Mouse (Mus musculus) limb, embryonic 12.5 days (tissue): Measurements from ENCODE around the gene Hnrnpc. TPM values are rescaled to one million over a fixed set of nuclear protein-coding genes. Genes with fewer than 3 reads are reported as not detected.
"Not testable (repeated sequence)": the region's sequence is repeated elsewhere in the genome, so short reads cannot be mapped to it uniquely, and the experiment has no call there.

Experiments used
- ATAC-seq: fragments of 200-750 bp; cut with Nextera tagmentation; 2 replicates; pipeline ENCODE4 v1.8.0; 2017; ENCODE audit warnings: low read depth, moderate TSS enrichment; ENCODE audit not compliant: insufficient number of reproducible peaks, insufficient read depth, low FRiP score, low TSS enrichment
- H3K27ac ChIP-seq: fragments of 300-500 bp; sonication (generic); 2 replicates; pipeline ENCODE4 v1.5.1; 2016; ENCODE audit warnings: mild to moderate bottlenecking, moderate library complexity
- H3K27me3 ChIP-seq: fragments of 300-500 bp; sonication (generic); 2 replicates; pipeline ENCODE4 v1.6.1; 2016; ENCODE audit warnings: mild to moderate bottlenecking, moderate library complexity
- H3K36me3 ChIP-seq: fragments of 300-500 bp; sonication (generic); 2 replicates; pipeline ENCODE4 v1.6.1; 2016; ENCODE audit warnings: mild to moderate bottlenecking, moderate library complexity
- H3K4me1 ChIP-seq: fragments of 300-500 bp; sonication (generic); replicated peaks from 2 replicates; pipeline ENCODE4 v1.6.1; 2016
- H3K4me2 ChIP-seq: fragments of 300-500 bp; sonication (generic); 2 replicates; pipeline ENCODE4 v1.6.1; 2016; ENCODE audit warnings: mild to moderate bottlenecking, moderate library complexity
- H3K4me3 ChIP-seq: fragments of 300-500 bp; sonication (generic); replicated peaks from 2 replicates; pipeline ENCODE4 v1.5.1; 2016; ENCODE audit warnings: mild to moderate bottlenecking
- H3K9ac ChIP-seq: fragments of 300-500 bp; sonication (generic); replicated peaks from 2 replicates; pipeline ENCODE4 v1.6.1; 2016; ENCODE audit warnings: mild to moderate bottlenecking, moderate library complexity
- H3K9me3 ChIP-seq: fragments of 300-500 bp; sonication (generic); 2 replicates; pipeline ENCODE4 v1.6.1; 2016; ENCODE audit warnings: mild to moderate bottlenecking, moderate library complexity
- WGBS: fragments of 180-500 bp; shearing (Covaris S2); methylation state at CpG from one replicate; pipeline ENCODE4 v1.1.7; 2016; 5-methylcytosine and 5-hydroxymethylcytosine counted together
- polyA plus RNA-seq: library from polyadenylated mRNA; unstranded; fragments of >200 nt; fragmentation: Nextera tagmentation; extraction: Ambion mirVana; gene quantifications from 2 replicates; pipeline ENCODE4 v1.2.1, GENCODE M21; 2016

The Hnrnpc gene
- polyA plus RNA-seq, 1 experiment from 2014 or later, result 869 TPM

GRCm38 (mm10) chr14:52060800-52061199 is 43.0 kb downstream of the Hnrnpc start:
- no peak overlapping the region for H3K27ac ChIP-seq
- H3K27me3 ChIP-seq, result no peaks in the 10 kb centered on the region
- no peaks in the 10 kb centered on the region for H3K36me3 ChIP-seq
- H3K4me2 ChIP-seq, result no peak overlapping the region
- H3K4me1 ChIP-seq, result no peaks in the 10 kb centered on the region; the same call in 1 of the 2 replicates
- no peak for ATAC-seq
- no peak overlapping the region for H3K9ac ChIP-seq
- H3K4me3 ChIP-seq, result no peak overlapping the region
- H3K9me3 ChIP-seq, result no peaks in the 10 kb centered on the region
- 95% methylated on average over 1 of the region's 1 CpGs for WGBS

GRCm38 (mm10) chr14:52059982-52060381 is 43.8 kb downstream of the Hnrnpc start:
- no peak for ATAC-seq
- Histone ChIP-seq H3K4me1 (no peaks in the 10 kb centered on the region; the same call in 1 of the 2 replicates), H3K4me2 (no peak overlapping the region), H3K27me3 (no peaks in the 10 kb centered on the region), H3K4me3 (no peak overlapping the region), H3K36me3 (no peaks in the 10 kb centered on the region), H3K9me3 (no peaks in the 10 kb centered on the region), H3K9ac (no peak overlapping the region), H3K27ac (no peak overlapping the region)
- 69% methylated on average over 4 of the region's 4 CpGs for WGBS

GRCm38 (mm10) chr14:52052720-52053119 is 51.1 kb downstream of the Hnrnpc start:
- not testable (repeated sequence) for H3K4me2 ChIP-seq, H3K9me3 ChIP-seq, H3K4me1 ChIP-seq, H3K27me3 ChIP-seq, H3K9ac ChIP-seq, H3K36me3 ChIP-seq, H3K27ac ChIP-seq, H3K4me3 ChIP-seq, ATAC-seq
- 89% methylated on average over 3 of the region's 3 CpGs for WGBS

GRCm38 (mm10) chr14:52045966-52046565 is 57.8 kb downstream of the Hnrnpc start:
- H3K4me1 ChIP-seq, result 0 out of 2 replicates have a peak, but pooled peaks cover 3% of the 10 kb centered on the region
- no peak overlapping the region for H3K27ac ChIP-seq
- no peaks in the 10 kb centered on the region for H3K9me3 ChIP-seq
- H3K4me3 ChIP-seq, result no peak overlapping the region
- no peak overlapping the region for H3K9ac ChIP-seq
- H3K4me2 ChIP-seq, result no peak overlapping the region
- 82% methylated on average over 9 of the region's 9 CpGs for WGBS
- no peaks in the 10 kb centered on the region for H3K27me3 ChIP-seq
- H3K36me3 ChIP-seq, result no peaks in the 10 kb centered on the region
- no peak for ATAC-seq

GRCm38 (mm10) chr14:52044901-52045678 is 58.7 kb downstream of the Hnrnpc start:
- Histone ChIP-seq H3K36me3 (no peaks in the 10 kb centered on the region), H3K9me3 (no peaks in the 10 kb centered on the region), H3K27ac (no peak overlapping the region), H3K4me3 (no peak overlapping the region), H3K4me1 (0 out of 2 replicates have a peak, but pooled peaks cover 3% of the 10 kb centered on the region), H3K4me2 (no peak overlapping the region), H3K9ac (no peak overlapping the region), H3K27me3 (no peaks in the 10 kb centered on the region)
- ATAC-seq, result no peak
- 10% methylated on average over 8 of the region's 8 CpGs for WGBS

- Histone ChIP-seq H3K4me2 (no peak overlapping the region), H3K27me3 (no peaks in the 10 kb centered on the region), H3K4me1 (0 out of 2 replicates have a peak, but pooled peaks cover 3% of the 10 kb centered on the region), H3K9ac (no peak overlapping the region), H3K4me3 (no peak overlapping the region), H3K36me3 (no peaks in the 10 kb centered on the region), H3K9me3 (no peaks in the 10 kb centered on the region), H3K27ac (no peak overlapping the region)
- 84% methylated on average over 6 of the region's 6 CpGs for WGBS
- no peak for ATAC-seq
Measured at GRCm38 (mm10) chr14:52043446-52043845, 60.4 kb downstream of the Hnrnpc start.

GRCm38 (mm10) chr14:52042359-52042758 is 61.5 kb downstream of the Hnrnpc start, which contains the start of gene Olfr221:
TSS of gene Olfr221 (minus strand) at chr14:52042459.
- H3K4me2 ChIP-seq, H3K27me3 ChIP-seq, H3K27ac ChIP-seq, H3K4me3 ChIP-seq, H3K9ac ChIP-seq, H3K9me3 ChIP-seq, ATAC-seq, H3K36me3 ChIP-seq, H3K4me1 ChIP-seq: not testable (repeated sequence)
- 55% methylated on average over 3 of the region's 3 CpGs for WGBS

- no peak for ATAC-seq
- 85% methylated on average over 5 of the region's 5 CpGs for WGBS
- H3K9ac ChIP-seq, result no peak overlapping the region
- no peak overlapping the region for H3K27ac ChIP-seq
- H3K4me1 ChIP-seq, result no peaks in the 10 kb centered on the region
- no peaks in the 10 kb centered on the region for H3K27me3 ChIP-seq
- H3K4me2 ChIP-seq, result no peak overlapping the region
- H3K9me3 ChIP-seq, result no peaks in the 10 kb centered on the region
- H3K4me3 ChIP-seq, result no peak overlapping the region
- H3K36me3 ChIP-seq, result no peaks in the 10 kb centered on the region
Measured at GRCm38 (mm10) chr14:52039332-52039731, 64.5 kb downstream of the Hnrnpc start.

GRCm38 (mm10) chr14:52035926-52036325 is 67.9 kb downstream of the Hnrnpc start:
- Histone ChIP-seq H3K4me3 (no peak overlapping the region), H3K9ac (no peak overlapping the region), H3K27ac (no peak overlapping the region), H3K9me3 (no peaks in the 10 kb centered on the region), H3K27me3 (no peaks in the 10 kb centered on the region), H3K4me2 (no peak overlapping the region), H3K4me1 (no peaks in the 10 kb centered on the region), H3K36me3 (no peaks in the 10 kb centered on the region)
- WGBS, result 89% methylated on average over 6 of the region's 6 CpGs
- no peak for ATAC-seq

- Histone ChIP-seq H3K4me3 (no peak overlapping the region), H3K36me3 (no peaks in the 10 kb centered on the region), H3K27me3 (no peaks in the 10 kb centered on the region), H3K27ac (no peak overlapping the region), H3K9me3 (no peaks in the 10 kb centered on the region), H3K4me2 (no peak overlapping the region), H3K4me1 (peaks cover 17% of the 10 kb centered on the region), H3K9ac (no peak overlapping the region)
- no peak for ATAC-seq
- WGBS, result 87% methylated on average over 4 of the region's 4 CpGs
Measured at GRCm38 (mm10) chr14:52026342-52026741, 77.5 kb downstream of the Hnrnpc start.

- no peak for ATAC-seq
- Histone ChIP-seq H3K36me3 (no peaks in the 10 kb centered on the region), H3K4me2 (no peak overlapping the region), H3K9me3 (no peaks in the 10 kb centered on the region), H3K4me3 (no peak overlapping the region), H3K9ac (no peak overlapping the region), H3K4me1 (peaks cover 24% of the 10 kb centered on the region), H3K27ac (no peak overlapping the region; the same call in 1 of the 2 replicates), H3K27me3 (no peaks in the 10 kb centered on the region)
- WGBS, result 89% methylated on average over 2 of the region's 2 CpGs
Measured at GRCm38 (mm10) chr14:52024133-52024532, 79.7 kb downstream of the Hnrnpc start.
